Mouse (Mus musculus) midbrain, embryonic 13.5 days (tissue): ENCODE results near the gene Nudcd2. TPM values are rescaled to one million over a fixed set of nuclear protein-coding genes. Genes with fewer than 3 reads are reported as not detected.
"Not testable (repeated sequence)": the region's sequence is repeated elsewhere in the genome, so short reads cannot be mapped to it uniquely, and the experiment has no call there.

Experiments used
- ATAC-seq: fragments of 200-750 bp; cut with Nextera tagmentation; 2 replicates; pipeline ENCODE4 v1.8.0; 2017; ENCODE audit warnings: mild to moderate bottlenecking, moderate TSS enrichment, moderate library complexity
- H3K27ac ChIP-seq: fragments of 300-500 bp; sonication (generic); 2 replicates; pipeline ENCODE4 v1.5.1; 2015; ENCODE audit warnings: inconsistent platforms, mild to moderate bottlenecking, moderate library complexity
- H3K27me3 ChIP-seq: fragments of 300-500 bp; sonication (generic); 2 replicates; pipeline ENCODE4 v1.6.1; 2015; ENCODE audit warnings: mild to moderate bottlenecking, inconsistent platforms
- H3K36me3 ChIP-seq: fragments of 300-500 bp; sonication (generic); 2 replicates; pipeline ENCODE4 v1.6.1; 2015; ENCODE audit warnings: mild to moderate bottlenecking, inconsistent platforms
- H3K4me1 ChIP-seq: fragments of 300-500 bp; sonication (generic); replicated peaks from 2 replicates; pipeline ENCODE4 v1.6.1; 2015; ENCODE audit warnings: inconsistent platforms
- H3K4me2 ChIP-seq: fragments of 300-500 bp; sonication (generic); replicated peaks from 2 replicates; pipeline ENCODE4 v1.6.1; 2015; ENCODE audit warnings: moderate library complexity, mild to moderate bottlenecking, inconsistent platforms
- H3K4me3 ChIP-seq: fragments of 300-500 bp; sonication (generic); replicated peaks from 2 replicates; pipeline ENCODE4 v1.5.1; 2015; ENCODE audit warnings: mild to moderate bottlenecking, inconsistent platforms
- H3K9ac ChIP-seq: fragments of 300-500 bp; sonication (generic); replicated peaks from 2 replicates; pipeline ENCODE4 v1.6.1; 2015; ENCODE audit warnings: mild to moderate bottlenecking, inconsistent platforms
- H3K9me3 ChIP-seq: fragments of 300-500 bp; sonication (generic); 2 replicates; pipeline ENCODE4 v1.6.1; 2016; ENCODE audit warnings: mild to moderate bottlenecking, inconsistent platforms
- WGBS: fragments of 180-500 bp; shearing (Covaris S2); methylation state at CpG from one replicate; pipeline ENCODE4 v1.1.7; 2015; 5-methylcytosine and 5-hydroxymethylcytosine counted together
- polyA plus RNA-seq: library from polyadenylated mRNA; unstranded; fragments of >200 nt; fragmentation: Nextera tagmentation; extraction: Ambion mirVana; gene quantifications from 2 replicates; pipeline ENCODE4 v1.2.1, GENCODE M21; 2015

Gene Nudcd2
- polyA plus RNA-seq = 90.0 and 90.3 TPM in 2 replicates

- WGBS = under 1% methylated on average over 52 of the region's 52 CpGs
- H3K4me3 ChIP-seq = peak within 1 kb of the TSS; percentile 92
- peak within 1 kb of the TSS; percentile 78 for H3K27ac ChIP-seq
- H3K4me2 ChIP-seq = peak within 1 kb of the TSS; percentile 75
- peak; percentile 99 for ATAC-seq
- no peaks in the 10 kb centered on the region for H3K9me3 ChIP-seq
- no peaks in the 10 kb centered on the region for H3K27me3 ChIP-seq
- H3K36me3 ChIP-seq = peaks cover 19% of the 10 kb centered on the region
- peaks cover 35% of the 10 kb centered on the region for H3K4me1 ChIP-seq
- H3K9ac ChIP-seq = peak within 1 kb of the TSS; percentile 91
These were observed at the start of gene Nudcd2, which contains the start of gene Hmmr for GRCm38 (mm10) chr11:40733339-40734174. TSS of gene Nudcd2 (plus strand) at chr11:40733667. TSS of gene Hmmr (minus strand) at chr11:40733422.

GRCm38 (mm10) chr11:40690444-40691127, 42.9 kb upstream of the Nudcd2 start:
- H3K4me2 ChIP-seq = peak overlapping the region; percentile 98
- H3K4me1 ChIP-seq = peaks cover 40% of the 10 kb centered on the region
- no peaks in the 10 kb centered on the region for H3K9me3 ChIP-seq
- peaks cover 15% of the 10 kb centered on the region for H3K36me3 ChIP-seq
- 85% methylated on average over 5 of the region's 5 CpGs for WGBS
- ATAC-seq = no peak
- peak overlapping the region; percentile 84; the same call in 1 of the 2 replicates for H3K9ac ChIP-seq
- no peak overlapping the region for H3K27ac ChIP-seq
- H3K4me3 ChIP-seq = 0 out of 2 replicates have a peak overlapping the region, but pooled peaks have one; percentile 89
- H3K27me3 ChIP-seq = no peaks in the 10 kb centered on the region

- H3K9ac ChIP-seq = peak overlapping the region; percentile 84
- peaks cover 4% of the 10 kb centered on the region for H3K36me3 ChIP-seq
- H3K9me3 ChIP-seq = no peaks in the 10 kb centered on the region
- peak overlapping the region; percentile 63 for H3K27ac ChIP-seq
- peak overlapping the region; percentile 89 for H3K4me3 ChIP-seq
- peaks cover 40% of the 10 kb centered on the region for H3K4me1 ChIP-seq
- no peaks in the 10 kb centered on the region for H3K27me3 ChIP-seq
- under 1% methylated on average over 28 of the region's 28 CpGs for WGBS
- ATAC-seq = peak; percentile 80
- H3K4me2 ChIP-seq = peak overlapping the region; percentile 98
These were observed 41.4 kb upstream of the Nudcd2 start for GRCm38 (mm10) chr11:40692101-40692509.

GRCm38 (mm10) chr11:40692511-40693365, 40.7 kb upstream of the Nudcd2 start:
- under 1% methylated on average over 36 of the region's 36 CpGs for WGBS
- Histone ChIP-seq H3K4me1 (peaks cover 40% of the 10 kb centered on the region), H3K27ac (peak overlapping the region; percentile 88), H3K4me2 (peak overlapping the region; percentile 98), H3K9ac (peak overlapping the region; percentile 84), H3K27me3 (no peaks in the 10 kb centered on the region), H3K4me3 (peak overlapping the region; percentile 89), H3K36me3 (no peaks in the 10 kb centered on the region), H3K9me3 (no peaks in the 10 kb centered on the region)
- ATAC-seq = peak; percentile 97

- under 1% methylated on average over 16 of the region's 16 CpGs for WGBS
- peaks cover 40% of the 10 kb centered on the region for H3K4me1 ChIP-seq
- peak overlapping the region; percentile 88 for H3K27ac ChIP-seq
- H3K9ac ChIP-seq = peak overlapping the region; percentile 84
- no peaks in the 10 kb centered on the region for H3K9me3 ChIP-seq
- H3K4me3 ChIP-seq = peak overlapping the region; percentile 89
- no peaks in the 10 kb centered on the region for H3K36me3 ChIP-seq
- peak overlapping the region; percentile 98 for H3K4me2 ChIP-seq
- no peak for ATAC-seq
- H3K27me3 ChIP-seq = no peaks in the 10 kb centered on the region
These were observed 40.0 kb upstream of the Nudcd2 start for GRCm38 (mm10) chr11:40693366-40693951.

GRCm38 (mm10) chr11:40694311-40695087, 39.0 kb upstream of the Nudcd2 start:
- no peaks in the 10 kb centered on the region for H3K27me3 ChIP-seq
- peaks cover 39% of the 10 kb centered on the region for H3K4me1 ChIP-seq
- WGBS = under 1% methylated on average over 31 of the region's 31 CpGs
- peak overlapping the region; percentile 84 for H3K9ac ChIP-seq
- H3K9me3 ChIP-seq = no peaks in the 10 kb centered on the region
- H3K27ac ChIP-seq = peak overlapping the region; percentile 88
- H3K4me2 ChIP-seq = peak overlapping the region; percentile 98
- ATAC-seq = peak; percentile 58
- no peaks in the 10 kb centered on the region for H3K36me3 ChIP-seq
- H3K4me3 ChIP-seq = peak overlapping the region; percentile 89

GRCm38 (mm10) chr11:40695103-40695502, 38.4 kb upstream of the Nudcd2 start, which contains the start of gene Mat2b:
TSS of gene Mat2b (minus strand) at chr11:40695203.
- H3K4me1 ChIP-seq = peaks cover 33% of the 10 kb centered on the region
- no peaks in the 10 kb centered on the region for H3K9me3 ChIP-seq
- H3K27me3 ChIP-seq = no peaks in the 10 kb centered on the region
- H3K36me3 ChIP-seq = no peaks in the 10 kb centered on the region
- H3K9ac ChIP-seq = peak within 1 kb of the TSS; percentile 84
- H3K27ac ChIP-seq = peak within 1 kb of the TSS; percentile 88
- H3K4me2 ChIP-seq = peak within 1 kb of the TSS; percentile 98
- ATAC-seq = no peak
- peak within 1 kb of the TSS; percentile 89 for H3K4me3 ChIP-seq
- WGBS = 90% methylated on average over 9 of the region's 9 CpGs

- not testable (repeated sequence) for ATAC-seq, H3K9ac ChIP-seq, H3K4me3 ChIP-seq, H3K27me3 ChIP-seq, H3K27ac ChIP-seq, H3K4me1 ChIP-seq, H3K9me3 ChIP-seq, H3K4me2 ChIP-seq
- peaks cover 41% of the 10 kb centered on the region for H3K36me3 ChIP-seq
- WGBS = 91% methylated on average over 6 of the region's 6 CpGs
These were observed 23.6 kb upstream of the Nudcd2 start for GRCm38 (mm10) chr11:40709899-40710298.

GRCm38 (mm10) chr11:40713858-40714257, 19.6 kb upstream of the Nudcd2 start:
- Histone ChIP-seq H3K9me3 (no peaks in the 10 kb centered on the region), H3K4me2 (no peak overlapping the region), H3K4me3 (no peak overlapping the region), H3K4me1 (no peaks in the 10 kb centered on the region), H3K36me3 (peaks cover 41% of the 10 kb centered on the region), H3K9ac (no peak overlapping the region), H3K27ac (no peak overlapping the region), H3K27me3 (no peaks in the 10 kb centered on the region)
- 90% methylated on average over 8 of the region's 8 CpGs for WGBS
- ATAC-seq = no peak

- no peaks in the 10 kb centered on the region for H3K9me3 ChIP-seq
- no peak overlapping the region for H3K4me2 ChIP-seq
- H3K4me1 ChIP-seq = no peaks in the 10 kb centered on the region
- no peak for ATAC-seq
- WGBS = 96% methylated on average over 5 of the region's 5 CpGs
- H3K4me3 ChIP-seq = no peak overlapping the region
- no peak overlapping the region for H3K9ac ChIP-seq
- H3K36me3 ChIP-seq = peaks cover 31% of the 10 kb centered on the region
- H3K27me3 ChIP-seq = no peaks in the 10 kb centered on the region
- H3K27ac ChIP-seq = no peak overlapping the region
These were observed 17.9 kb upstream of the Nudcd2 start for GRCm38 (mm10) chr11:40715524-40715923.
